Mouse (Mus musculus) ZHBTc4 (cell line): ENCODE measurements at regions not wholly inside any gene's neighbourhood (a gene's known extent, or its start where the extent isn't known, plus 50 kb on each side); places are given as distances from the start of the nearest gene placed in this dataset.
A peak's percentile ranks its signal among the peaks of the same experiment; 100 is the strongest.

Experiments used
- DNase-seq: peaks from one replicate; pipeline ENCODE4 v3.0.0-alpha.2; 2011; ENCODE audit warnings: low read depth, low spot score

DNA sequence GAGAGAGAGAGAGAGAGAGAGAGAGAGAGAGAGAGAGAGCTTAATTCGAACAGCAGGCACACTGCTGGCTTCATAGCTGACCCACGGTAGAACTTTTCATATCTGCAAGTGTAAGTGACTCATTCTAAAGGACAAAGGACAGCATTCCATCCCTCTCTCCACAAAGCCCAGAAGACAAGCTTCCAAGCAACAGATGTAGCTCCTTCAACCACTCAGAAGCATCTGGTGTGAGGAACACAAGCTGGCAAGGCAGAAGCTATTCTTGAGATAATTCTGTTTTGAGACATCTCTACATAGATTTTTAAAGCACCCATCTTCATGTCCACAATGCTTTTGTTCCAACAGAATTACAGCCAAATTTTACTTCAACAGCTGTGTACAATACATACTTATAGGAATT lies 294.2 kb upstream of the Gria1 start:
- no peak for DNase-seq

DNA sequence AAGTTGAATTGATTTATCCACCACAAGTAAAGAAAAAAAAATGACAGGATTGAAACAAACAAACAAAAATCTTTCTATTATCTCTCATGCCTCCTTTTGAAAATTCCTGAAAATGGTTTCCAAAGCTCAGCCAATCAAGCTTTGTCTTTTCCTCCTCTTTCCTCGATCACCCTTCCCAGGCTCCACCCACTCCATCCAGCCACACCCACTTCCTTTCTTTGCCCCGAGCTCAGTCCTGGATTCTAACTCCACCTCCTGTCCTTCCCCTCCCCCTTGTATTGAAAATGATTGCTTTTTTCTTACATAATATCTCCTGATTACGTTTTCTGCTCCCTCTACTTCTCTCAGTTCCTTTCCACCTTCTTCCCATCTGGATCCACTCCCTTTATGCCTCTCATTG lies 286.0 kb upstream of the Gria1 start:
- peak; percentile 30 for DNase-seq

DNA sequence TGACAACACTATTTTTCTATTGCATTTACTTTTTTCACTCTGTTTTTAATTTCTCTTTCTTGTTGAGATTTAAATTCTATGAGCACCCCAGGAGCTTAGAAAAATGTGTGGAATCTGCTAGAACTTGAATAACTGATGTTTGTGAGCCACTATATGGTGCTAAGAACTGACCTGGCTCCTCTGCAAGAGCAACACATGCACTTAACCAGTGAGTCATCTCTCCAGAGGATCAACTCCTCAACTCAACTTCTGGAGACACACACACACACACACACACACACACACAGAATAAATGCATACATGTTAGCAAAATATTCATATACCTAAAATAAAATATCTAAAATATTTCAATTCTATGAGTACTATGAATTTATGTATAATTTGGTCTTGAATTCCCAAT lies 285.0 kb upstream of the Gria1 start:
- DNase-seq = no peak

DNA sequence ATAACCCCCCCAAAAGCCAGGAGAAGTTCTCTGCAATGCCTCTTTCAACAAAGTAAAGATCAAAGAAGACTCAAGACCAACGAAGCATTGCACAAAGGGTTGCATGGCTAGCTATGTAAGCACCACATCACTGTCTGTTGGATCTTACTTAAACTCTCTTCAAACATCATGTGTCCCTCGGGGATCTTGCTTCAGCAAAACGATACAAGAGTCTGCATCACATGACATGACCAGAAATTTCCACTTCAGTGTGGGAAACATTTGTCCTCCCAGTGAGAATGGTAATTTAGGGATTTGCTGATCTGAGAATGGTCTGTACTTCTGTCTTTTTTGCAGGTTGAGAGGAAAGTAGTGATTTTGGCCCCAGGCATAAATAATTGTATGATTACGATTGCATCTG lies 283.6 kb upstream of the Gria1 start:
- no peak for DNase-seq

DNA sequence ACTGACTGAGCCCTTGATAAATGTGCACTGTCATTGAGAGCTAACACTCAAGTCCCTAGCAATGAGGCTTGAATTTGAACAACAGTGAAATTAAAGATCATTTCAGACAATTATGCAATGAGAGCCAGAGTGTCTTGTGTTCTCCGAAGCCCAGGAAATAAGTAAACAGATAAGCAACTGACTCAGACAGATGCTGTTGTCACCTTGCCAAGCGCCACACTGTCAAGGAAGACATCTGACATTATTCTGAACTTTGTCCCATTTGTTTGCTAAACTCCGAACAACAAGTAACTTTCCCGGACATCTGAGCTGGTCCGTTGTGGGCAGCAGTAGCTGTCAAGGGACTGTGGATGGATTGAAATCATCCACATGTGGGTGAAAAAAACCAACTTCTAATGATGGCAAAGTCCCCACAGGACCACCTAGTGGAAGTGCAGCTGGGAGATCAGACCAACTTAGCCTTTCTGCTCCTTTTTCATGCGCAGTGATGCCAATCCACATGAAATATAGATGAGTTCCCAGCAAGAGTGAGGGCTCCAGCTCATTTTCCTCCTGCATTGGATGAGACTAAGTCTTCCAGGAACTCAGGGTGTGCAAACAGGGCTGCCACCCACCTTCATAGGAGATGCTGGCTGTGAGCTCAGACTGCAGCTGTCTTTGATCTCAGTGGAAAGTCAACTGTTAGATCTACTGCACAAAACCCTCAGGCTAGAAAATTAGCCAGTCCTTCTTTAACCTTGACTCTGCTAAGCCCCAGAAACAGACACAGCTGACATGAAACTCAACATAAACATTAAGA lies 282.8 kb upstream of the Gria1 start:
- DNase-seq = no peak

DNA sequence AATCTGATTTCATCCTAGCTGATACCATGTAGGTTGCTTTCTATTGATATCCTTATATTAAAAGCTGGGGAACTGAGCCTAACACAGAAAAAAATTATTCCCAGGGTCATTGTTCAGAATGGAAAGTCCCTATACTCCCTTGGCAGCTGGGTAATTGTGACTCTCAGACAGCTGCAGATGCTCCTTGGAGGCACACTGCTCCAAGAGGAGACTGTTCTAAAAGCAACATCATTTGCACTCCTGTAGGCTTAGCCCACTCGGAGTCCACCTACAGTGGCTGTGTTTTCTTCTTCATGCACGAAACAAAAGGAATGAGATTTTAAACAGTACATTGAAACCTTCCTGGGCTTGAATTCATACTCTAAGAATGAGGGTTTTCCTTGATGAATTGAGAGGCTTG lies 269.3 kb upstream of the Gria1 start:
- DNase-seq = no peak

DNA sequence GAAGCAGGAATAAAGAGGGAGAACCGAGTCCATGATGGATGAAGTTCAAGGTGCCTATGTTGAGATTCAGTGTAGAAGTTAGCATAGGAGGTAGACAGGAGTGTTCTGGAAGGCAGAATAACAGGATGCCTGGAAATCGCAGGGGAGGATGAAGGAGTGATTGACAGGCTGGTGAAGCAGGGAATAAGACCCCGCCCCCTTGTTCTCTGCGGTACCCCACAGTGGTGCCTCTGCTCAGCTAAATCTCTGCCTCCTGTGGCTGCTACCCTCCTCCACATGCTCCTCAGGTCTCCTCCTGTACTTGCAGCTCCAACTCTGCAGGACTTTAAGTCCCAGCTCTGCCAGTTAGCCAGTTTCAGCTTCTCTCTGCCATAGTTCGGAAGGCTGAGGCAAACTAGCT lies 261.2 kb upstream of the Gria1 start:
- DNase-seq = no peak

DNA sequence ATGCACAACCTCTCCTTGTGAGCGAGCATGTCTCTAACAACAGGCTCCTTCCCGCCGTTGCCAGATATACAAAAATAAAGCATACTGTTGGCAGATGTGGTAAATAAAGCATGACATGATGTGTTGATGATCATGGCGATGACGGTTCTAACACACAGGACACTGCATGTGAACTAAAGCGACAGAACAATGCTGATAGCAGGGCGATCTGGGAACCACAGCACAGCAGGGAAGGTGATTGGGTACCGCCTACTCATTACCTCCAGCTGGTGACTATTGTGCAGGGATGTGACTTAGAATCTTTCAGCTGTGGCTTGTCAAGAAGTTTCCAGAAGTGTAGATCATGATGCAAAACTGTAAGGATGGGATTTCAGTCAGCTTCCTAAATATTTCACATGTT lies 260.5 kb upstream of the Gria1 start:
- DNase-seq = peak; percentile 21

DNA sequence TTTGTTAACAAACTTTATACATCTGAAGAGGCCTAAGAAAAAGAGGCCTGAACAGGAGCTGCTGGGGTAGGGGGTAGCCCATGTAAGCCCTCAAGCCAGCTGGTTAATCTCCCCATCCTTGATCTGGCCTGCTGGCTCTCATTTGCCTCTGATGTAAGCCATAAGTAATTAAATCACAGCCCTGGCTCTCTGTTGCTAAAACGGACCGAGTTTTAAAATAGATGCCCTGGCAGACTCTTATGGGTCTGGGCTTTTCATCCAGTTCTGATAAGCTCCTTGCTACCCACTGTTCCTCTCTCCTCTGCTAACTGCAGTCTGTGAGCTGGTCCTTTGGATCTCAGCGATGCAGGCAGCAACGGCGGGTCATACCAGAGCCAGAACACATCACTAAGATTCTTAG lies 259.3 kb upstream of the Gria1 start:
- no peak for DNase-seq

DNA sequence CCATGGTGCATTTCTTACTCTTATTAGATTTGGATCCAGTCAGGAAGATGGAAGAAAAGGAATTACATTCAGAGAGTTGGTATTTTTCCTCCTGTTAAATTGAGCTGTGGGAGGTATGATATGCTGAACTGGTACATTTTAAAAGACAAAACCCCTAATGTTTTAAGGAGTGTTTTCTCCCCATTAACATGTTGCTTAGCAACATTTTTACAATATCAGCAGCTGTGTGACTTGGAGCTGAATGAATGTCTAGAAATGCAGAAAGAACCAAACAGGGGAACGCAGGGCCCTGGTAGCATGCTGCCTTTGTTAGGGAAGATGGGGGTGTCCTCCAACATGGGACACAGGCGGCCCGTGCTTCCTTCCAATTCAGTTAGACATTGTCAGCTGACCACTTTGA lies 257.5 kb upstream of the Gria1 start:
- DNase-seq = no peak

DNA sequence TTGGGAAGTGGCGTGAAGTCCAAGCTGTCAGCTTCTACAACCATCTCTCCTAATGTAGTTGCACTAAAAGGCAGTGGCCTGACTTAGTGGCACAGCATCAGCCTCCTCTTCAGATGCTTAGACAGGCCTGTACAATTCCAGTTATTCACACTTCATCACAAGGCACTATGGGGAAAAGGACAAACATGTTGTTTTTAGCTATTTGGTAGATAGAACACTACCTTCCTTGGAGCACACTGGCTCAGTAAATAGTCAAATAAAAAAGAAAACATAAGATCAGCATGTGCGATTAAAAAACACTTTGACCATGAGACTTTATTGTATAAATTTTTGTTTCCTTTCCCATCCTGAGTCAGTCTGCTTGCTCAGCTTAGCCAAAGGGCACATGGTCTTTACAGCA lies 250.7 kb upstream of the Gria1 start:
- no peak for DNase-seq

DNA sequence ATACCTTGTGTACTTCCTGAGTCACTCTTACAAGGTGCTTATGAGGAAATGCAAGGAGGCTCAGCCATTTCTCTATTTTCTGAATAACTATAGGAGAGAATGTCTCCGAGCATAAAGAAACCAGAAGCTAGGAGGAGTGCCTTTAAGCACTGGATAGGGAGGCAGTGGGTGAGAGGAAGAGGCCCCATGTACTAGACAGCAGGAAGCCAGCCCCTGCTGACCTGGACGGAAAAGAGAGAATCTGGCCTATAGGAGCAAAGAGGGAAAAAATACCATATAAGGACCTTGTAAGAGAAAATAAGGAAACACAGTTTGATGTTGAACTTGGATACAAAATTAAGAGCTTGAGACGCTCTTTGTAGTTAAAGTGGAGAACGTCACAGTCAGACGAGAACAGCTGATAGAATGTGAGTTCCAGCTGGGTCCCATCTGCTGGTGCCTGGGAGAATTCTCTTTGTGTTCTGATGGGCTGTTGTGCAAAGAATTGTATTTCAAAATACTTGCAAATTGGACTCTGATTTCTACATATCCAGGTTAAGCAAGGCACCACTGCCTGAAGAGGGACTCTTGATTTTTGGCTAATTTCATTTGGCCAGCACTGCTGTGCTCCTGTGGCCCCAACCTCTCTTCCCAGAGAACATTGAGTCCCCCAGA lies 248.6 kb upstream of the Gria1 start:
- DNase-seq = peak; percentile 48

DNA sequence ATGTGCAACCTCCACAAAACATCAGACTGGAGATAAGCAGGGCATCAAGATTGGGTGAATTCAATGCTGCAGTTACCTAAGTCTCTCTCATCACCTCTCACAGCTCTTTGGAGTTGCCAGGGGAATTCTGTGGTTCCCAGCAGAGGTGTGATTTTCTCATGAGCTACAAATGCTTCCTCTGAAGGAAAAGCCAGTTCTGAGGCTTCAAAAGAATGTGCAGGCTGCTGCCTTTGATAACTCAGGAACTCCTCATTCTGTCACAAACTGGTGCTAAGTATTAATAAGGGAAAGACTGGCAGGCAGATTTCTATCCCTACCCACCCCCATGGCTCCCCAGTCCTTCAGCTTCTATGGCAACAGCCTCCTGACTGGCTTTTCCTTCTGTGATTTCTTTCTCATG lies 243.8 kb upstream of the Gria1 start:
- no peak for DNase-seq

DNA sequence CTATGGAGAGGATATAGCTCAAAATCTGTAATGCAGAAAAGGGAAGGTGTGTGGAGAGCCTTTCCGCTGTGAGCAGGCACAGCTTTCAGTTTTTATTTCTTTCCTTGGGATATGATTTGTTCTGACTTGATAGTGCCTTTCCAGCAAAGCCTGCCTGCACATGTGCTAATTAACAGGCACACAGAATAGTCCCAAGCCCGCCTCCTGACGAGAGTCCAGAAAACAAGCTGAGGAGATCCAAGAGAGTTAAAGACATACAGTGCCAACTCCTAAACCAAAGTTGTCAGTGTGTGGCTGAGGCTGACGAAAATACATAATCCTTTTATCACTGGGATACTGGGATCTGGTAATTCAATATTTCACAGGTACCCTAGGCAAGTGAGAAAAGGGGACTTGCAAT lies 224.8 kb upstream of the Gria1 start:
- no peak for DNase-seq

DNA sequence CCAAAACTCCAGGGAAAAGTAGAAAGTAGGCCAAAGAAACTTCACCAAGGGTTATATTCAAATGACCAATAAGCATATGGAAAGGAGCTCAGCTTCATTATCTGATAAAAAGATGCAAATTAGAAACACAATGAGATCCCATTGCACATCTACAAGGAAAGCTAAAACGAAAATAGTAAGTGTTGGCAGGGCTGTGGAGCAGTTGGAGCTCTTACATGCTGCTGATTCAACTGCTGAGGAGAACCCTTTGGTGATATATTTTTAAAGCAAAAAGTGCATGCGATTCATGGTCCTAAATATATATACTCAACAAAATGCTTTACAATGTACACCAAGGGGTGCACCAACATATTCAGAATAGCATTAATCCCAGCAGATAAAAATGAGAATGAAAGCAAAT lies 218.5 kb upstream of the Gria1 start:
- DNase-seq = no peak

DNA sequence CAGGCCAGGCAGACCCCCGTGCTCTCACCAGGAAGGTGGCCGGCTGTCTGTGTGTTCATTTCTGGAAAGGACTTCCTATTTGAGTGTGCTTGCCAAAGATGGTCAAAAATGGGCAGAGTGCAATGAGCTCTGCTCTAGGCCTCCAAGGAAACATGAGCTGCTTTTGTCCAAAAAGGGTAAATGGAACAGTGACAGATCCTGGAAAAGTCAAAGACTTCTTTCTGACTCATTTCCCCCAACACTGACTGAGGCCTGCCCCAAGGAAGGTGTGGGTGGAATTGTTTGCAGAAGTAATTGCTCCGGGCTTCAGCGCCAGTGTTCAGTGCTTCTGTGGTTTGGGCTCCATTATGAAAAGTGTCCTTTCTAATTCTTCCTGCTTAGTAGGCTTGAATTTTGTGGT lies 203.9 kb upstream of the Gria1 start:
- peak; percentile 33 for DNase-seq

DNA sequence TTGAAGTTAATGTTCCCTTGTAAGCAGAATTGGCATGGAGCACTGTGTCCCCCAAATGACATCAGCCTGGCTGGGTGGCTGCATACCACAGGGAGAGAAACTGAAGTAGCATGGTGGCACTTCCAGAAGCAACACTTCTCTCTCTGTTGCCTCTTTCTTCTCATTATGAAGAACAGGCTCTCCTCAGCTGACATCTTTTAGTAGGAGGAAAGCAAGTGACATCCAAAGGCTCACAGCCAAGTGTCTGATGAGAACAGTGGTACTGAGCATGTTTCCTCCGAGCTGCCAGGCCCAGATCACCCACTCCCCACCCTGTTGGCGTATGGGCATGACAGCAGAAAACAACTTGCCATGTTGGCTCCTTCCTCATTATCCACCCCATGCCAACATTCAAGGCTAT lies 201.0 kb upstream of the Gria1 start:
- no peak for DNase-seq

DNA sequence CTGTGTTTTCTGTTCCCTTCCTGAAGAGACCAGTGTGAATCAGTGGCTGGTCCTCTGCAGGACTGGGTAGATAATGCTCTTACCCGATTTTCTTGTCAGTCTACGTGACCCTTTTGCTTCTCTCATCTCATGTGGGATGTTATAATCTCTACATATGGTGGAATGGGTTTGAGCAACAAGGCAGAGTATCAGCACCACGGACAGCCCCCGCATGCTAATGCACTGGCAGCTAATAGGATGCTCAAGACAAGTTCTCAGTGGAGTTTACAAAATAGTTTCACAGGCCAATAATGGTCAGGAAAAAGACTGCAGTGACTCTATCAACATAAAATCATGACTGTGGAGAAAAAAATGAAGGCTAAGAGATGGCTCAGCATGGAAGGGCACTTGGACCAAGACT lies 199.1 kb upstream of the Gria1 start:
- peak; percentile 45 for DNase-seq

DNA sequence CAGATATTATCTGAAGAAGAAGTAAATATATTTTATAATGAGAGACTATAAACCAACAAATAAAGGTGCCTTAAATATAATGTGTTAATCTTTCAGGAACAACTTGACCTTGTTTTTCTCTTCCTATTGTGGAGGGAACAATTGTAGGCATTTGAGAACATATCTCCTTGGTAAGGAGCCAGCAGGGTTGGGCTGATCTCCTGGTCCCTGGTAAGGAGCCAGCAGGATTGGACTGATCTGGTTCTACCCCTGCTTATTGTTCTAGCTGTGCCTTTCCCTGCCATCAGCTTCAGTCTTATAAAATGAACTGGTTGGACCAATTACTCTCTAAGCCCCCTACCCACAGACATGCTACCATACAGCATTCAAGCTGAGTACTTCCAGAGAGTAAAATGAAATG lies 187.7 kb upstream of the Gria1 start:
- DNase-seq = no peak

DNA sequence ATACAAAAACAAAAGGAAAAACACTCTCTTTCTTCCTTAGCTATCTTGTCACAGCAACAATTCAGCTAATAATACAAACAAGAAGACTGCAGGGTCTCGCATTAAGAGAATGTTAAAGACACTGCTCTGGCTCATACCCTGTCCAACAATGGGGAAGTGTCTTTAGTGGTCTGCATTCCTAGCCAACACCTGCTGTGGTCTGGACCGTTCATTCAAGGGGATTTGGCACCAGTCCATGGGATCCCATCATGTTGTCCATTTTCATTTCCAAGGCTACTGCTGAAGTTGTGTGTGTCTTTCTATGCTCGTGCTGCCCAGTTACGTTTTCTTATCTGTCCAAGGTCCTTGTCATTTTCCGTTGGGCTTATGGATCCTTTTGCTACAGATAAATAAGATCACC lies 183.7 kb upstream of the Gria1 start:
- DNase-seq = no peak

DNA sequence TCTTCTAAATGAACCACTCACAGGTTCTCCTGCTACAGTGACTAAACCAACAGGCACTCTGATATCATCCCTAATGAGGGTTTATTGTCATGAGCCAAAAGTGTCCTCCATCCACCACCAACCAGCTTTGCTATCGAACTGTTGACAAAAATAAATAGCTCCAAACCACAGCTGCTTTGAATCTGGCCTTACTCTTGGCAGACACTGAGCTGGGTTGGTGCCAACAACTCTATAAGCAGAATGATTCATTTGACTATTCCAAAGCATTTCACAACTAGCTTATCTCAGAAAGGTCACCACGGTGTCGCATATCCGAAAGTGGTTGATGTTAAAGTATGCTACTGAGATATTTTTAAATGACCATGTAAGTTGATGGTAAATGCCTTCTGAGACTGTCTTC lies 148.5 kb upstream of the Gria1 start:
- no peak for DNase-seq

DNA sequence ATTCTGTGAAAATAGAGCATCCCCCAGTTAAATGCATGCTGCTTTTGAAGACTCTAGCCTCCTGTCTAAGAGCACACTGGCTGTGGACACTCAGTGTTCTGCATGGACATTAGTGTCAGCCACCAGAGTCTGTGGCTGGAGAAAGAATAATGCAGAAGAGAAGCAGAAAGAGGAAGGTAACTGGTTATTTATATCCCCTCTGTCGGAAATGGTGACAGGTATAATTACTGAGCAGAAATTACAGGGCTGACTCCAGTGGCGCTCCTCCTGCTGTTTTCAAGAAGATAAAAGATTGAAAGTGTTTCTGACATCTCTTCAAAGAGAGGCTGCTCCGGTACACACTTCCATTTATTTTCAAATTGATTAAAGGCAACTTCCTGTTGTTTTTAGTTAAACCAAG lies 139.5 kb upstream of the Gria1 start:
- DNase-seq = no peak

DNA sequence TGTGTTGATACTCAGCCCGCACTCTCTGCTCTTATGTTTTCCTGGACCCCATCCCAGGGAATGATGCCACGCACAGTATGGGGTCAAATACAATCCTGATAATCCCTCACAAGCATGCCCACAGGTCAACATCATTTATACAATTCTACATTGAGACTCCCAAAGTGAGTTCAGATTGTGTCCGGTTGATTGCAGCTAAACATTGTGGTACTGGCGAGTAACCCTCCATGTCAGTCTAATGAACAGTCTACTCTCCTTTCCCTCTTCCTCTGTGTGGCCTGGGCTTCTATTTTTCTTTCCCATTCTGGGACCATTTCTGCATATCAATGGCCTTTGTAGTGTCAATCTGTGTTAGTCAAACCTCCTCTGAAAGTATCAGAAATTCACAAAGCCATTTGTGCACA lies 112.6 kb upstream of the Gria1 start:
- DNase-seq = peak; percentile 5

DNA sequence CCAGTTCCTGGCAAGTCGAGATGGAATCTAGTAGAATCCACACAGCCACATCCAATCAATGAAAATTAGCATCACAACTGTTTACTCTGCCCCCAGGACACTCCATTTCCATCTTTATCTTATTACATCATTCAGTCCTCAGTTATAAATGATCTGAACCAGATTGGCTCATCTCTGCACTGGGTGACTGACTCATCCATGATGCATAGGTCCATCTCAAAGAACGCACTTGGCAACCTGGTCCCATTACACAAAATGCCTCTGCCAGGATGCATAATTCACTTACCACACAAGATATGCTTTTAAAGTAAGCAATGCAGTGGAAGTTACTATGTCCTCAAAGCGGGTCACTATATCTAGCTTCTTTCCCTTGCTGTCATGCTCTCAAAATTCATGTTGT lies 110.0 kb upstream of the Gria1 start:
- no peak for DNase-seq
